In genomic region chr13:4190904-4191303, GRCm38 (mm10) we compare ENCODE assay signal across 8 mouse cellular contexts. TPM values are rescaled to one million over a fixed set of nuclear protein-coding genes. Genes with fewer than 3 reads are reported as not detected.
DNase-seq lines count a peak whose midpoint lies in the region; ATAC-seq lines count a peak whose summit lies in the region.

Gene Akr1c13 (plus strand): TSS chr13:4191150.

- ATAC-seq in monocyte, adult 5-6 weeks (replicated peaks; ENCODE audit: insufficient number of reproducible peaks, low FRiP score, low TSS enrichment, poor library complexity, severe bottlenecking): peak; percentile 88

- peak; percentile 42 for DNase-seq in adrenal gland, postnatal 10 days
- DNase-seq in adrenal gland, adult 8-10 months: no peak
- DNase-seq in urinary bladder, adult 18-20 months (ENCODE audit: low spot score in 2 of 2): peak; percentile 27 to 28
- DNase-seq in urinary bladder, postnatal 10 days (ENCODE audit: low spot score): no peak
- peak; percentile 51 to 56 for DNase-seq in kidney, postnatal 36 days
- no peak for DNase-seq in layer of hippocampus, adult 18-20 months (ENCODE audit: low spot score in 2 of 2)
- no peak for DNase-seq in gastrocnemius, postnatal 4 days (ENCODE audit: low spot score in 2 of 2)

RNA-seq across cellular contexts. Expression of gene Akr1c13, which starts in this region (rescaled TPM):
- 10 to 100 TPM; 25.0 to 25.8 TPM for total RNA-seq in adrenal gland, postnatal 10 days (2021)
- total RNA-seq in adrenal gland, adult 8-10 months (2022): 10 to 100 TPM in 1 of 4 experiments, 1 to 10 TPM in 3; 3.9 to 10.8 (median 9.0) TPM
- total RNA-seq in monocyte, adult 5-6 weeks (2017): 13.8 to 29.7 TPM (median 18.2 TPM) in 3 replicates
- total RNA-seq in layer of hippocampus, adult 18-20 months (2021): 1 to 10 TPM in 1 of 2 experiments, under 1 TPM in 1; 0.36 to 1.4 TPM
- total RNA-seq in gastrocnemius, postnatal 4 days (2021): 1 to 10 TPM in 1 of 2 experiments, under 1 TPM in 1; 0.98 to 1.6 TPM

Comparison
In these comparisons a context has a peak if more than half of its experiments do, and no peak if none do; other contexts are left out.
1. DNase-seq: peak in adrenal gland, postnatal 10 days (single experiment), urinary bladder, adult 18-20 months (2 of 2) and kidney, postnatal 36 days (2 of 2); none in adrenal gland, adult 8-10 months (single experiment), urinary bladder, postnatal 10 days (single experiment), layer of hippocampus, adult 18-20 months (0 of 2) and gastrocnemius, postnatal 4 days (0 of 2).